Mouse (Mus musculus): ENCODE results near the gene Dap.

Gene Dap

GRCm38 (mm10) chr15:31224135-31224761, at the start of gene Dap:
Gene Dap, plus strand, starts transcription at chr15:31224314.
- in situ Hi-C loops (cut with MboI, MseI) = loop anchor here (5.0 kb wide), 1 partner anchor 308 kb away; the partner anchor contains the start of gene March6

GRCm38 (mm10) chr15:31176566-31176965, 47.5 kb upstream of the Dap start:
- in situ Hi-C loops (cut with MboI, MseI) = no loop called here

GRCm38 (mm10) chr15:31184651-31185443, 39.3 kb upstream of the Dap start:
- in situ Hi-C loops (cut with MboI, MseI) = no loop called here

- in situ Hi-C loops (cut with MboI, MseI) = no loop called here
Measured at GRCm38 (mm10) chr15:31185506-31185905, 38.6 kb upstream of the Dap start.

- in situ Hi-C loops (cut with MboI, MseI) = no loop called here
Measured at GRCm38 (mm10) chr15:31186371-31186901, 37.7 kb upstream of the Dap start.

GRCm38 (mm10) chr15:31192563-31192962, 31.6 kb upstream of the Dap start:
- in situ Hi-C loops (cut with MboI, MseI) = no loop called here

GRCm38 (mm10) chr15:31195776-31196175, 28.3 kb upstream of the Dap start:
- in situ Hi-C loops (cut with MboI, MseI) = no loop called here

GRCm38 (mm10) chr15:31207346-31208093, 16.6 kb upstream of the Dap start:
- in situ Hi-C loops (cut with MboI, MseI) = no loop called here

- in situ Hi-C loops (cut with MboI, MseI) = no loop called here
Measured at GRCm38 (mm10) chr15:31211910-31212309, 12.2 kb upstream of the Dap start.

- in situ Hi-C loops (cut with MboI, MseI) = no loop called here
Measured at GRCm38 (mm10) chr15:31213619-31214270, 10.4 kb upstream of the Dap start.

- in situ Hi-C loops (cut with MboI, MseI) = loop anchor here (5.0 kb wide), 1 partner anchor 310 kb away; the partner anchor contains the start of gene March6
Measured at GRCm38 (mm10) chr15:31222216-31222615, 1.9 kb upstream of the Dap start.

- in situ Hi-C loops (cut with MboI, MseI) = loop anchor here (5.0 kb wide), 1 partner anchor 309 kb away; the partner anchor contains the start of gene March6
Measured at GRCm38 (mm10) chr15:31223596-31224134, 449 bp upstream of the Dap start.

GRCm38 (mm10) chr15:31224806-31225642, 910 bp downstream of the Dap start:
- in situ Hi-C loops (cut with MboI, MseI) = loop anchor here (5.0 kb wide), 1 partner anchor 307 kb away; the partner anchor contains the start of gene March6

- in situ Hi-C loops (cut with MboI, MseI) = no loop called here
Measured at GRCm38 (mm10) chr15:31225643-31226325, 1.7 kb downstream of the Dap start.

GRCm38 (mm10) chr15:31226464-31226863, 2.4 kb downstream of the Dap start:
- in situ Hi-C loops (cut with MboI, MseI) = no loop called here

GRCm38 (mm10) chr15:31227793-31228192, 3.7 kb downstream of the Dap start:
- in situ Hi-C loops (cut with MboI, MseI) = no loop called here

- in situ Hi-C loops (cut with MboI, MseI) = no loop called here
Measured at GRCm38 (mm10) chr15:31233006-31233405, 8.9 kb downstream of the Dap start.

GRCm38 (mm10) chr15:31235794-31236548, 11.9 kb downstream of the Dap start:
- in situ Hi-C loops (cut with MboI, MseI) = no loop called here

- in situ Hi-C loops (cut with MboI, MseI) = no loop called here
Measured at GRCm38 (mm10) chr15:31236549-31236907, 12.4 kb downstream of the Dap start.
